Mouse (Mus musculus) E14TG2a.4 (cell line): ENCODE results near the gene Psme1.

Source experiments
- CTCF ChIP-seq: conservative IDR thresholded peaks from 2 replicates; pipeline ENCODE4 v1.5.1; 2014; ENCODE audit warnings: low read length
- POU5F1 ChIP-seq: IDR thresholded peaks from 2 replicates; pipeline ENCODE4 v1.6.1; 2014; ENCODE audit warnings: low read length, borderline replicate concordance

DNA sequence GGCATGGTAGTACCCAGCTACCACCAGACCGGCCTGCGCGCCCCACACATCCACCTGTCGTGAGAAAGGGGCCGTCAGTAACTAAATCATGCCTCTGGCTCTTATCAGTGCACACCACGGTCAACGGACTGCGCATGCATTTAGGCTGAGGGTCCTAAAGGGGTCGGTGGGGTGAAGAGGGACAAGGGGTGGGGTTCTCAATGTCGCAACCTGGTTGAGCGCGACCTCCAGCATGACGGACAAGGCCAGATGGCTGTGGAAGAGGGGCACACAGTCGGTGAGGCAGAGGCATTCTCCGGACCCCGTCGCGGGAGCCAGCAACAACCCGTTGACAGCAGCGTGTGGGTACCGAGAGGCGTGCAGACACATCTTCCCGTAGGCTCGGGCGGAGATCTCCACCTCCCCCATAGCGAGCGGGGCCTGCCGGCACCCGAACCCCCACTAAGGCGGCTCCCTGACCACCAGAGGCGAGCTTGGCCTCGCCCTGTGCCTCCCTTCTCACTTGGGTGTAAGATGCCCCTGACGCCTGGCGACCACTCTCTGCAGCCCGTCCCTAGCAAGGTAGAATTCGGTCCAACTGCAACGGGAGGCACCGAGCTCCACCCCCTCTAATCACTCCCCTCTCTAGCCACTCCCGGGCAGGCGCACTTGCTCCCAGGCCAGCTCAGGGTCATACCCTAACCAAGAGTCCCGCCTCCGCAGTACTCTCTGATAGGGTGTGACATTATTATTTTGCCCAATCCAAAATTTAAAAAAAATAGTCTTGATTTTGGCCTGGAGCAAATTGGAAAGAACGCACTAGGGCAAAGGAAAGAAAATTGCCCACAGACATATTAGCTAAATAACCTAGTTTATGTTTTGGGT is 7.0 kb downstream of the Psme1 start, which contains the start of gene Emc9:
- no peak for TF ChIP-seq CTCF
- no peak for TF ChIP-seq POU5F1
